Mouse (Mus musculus) bone marrow, adult 2 months (tissue): ENCODE results near the gene Wdr75. TPM values are rescaled to one million over a fixed set of nuclear protein-coding genes. Genes with fewer than 3 reads are reported as not detected.

ENCODE experiments used
- H3K27ac ChIP-seq: fragments of 200-500 bp; 2 replicates; pipeline ENCODE4 v1.5.1; 2012; ENCODE audit warnings: low read depth, mild to moderate bottlenecking, control low read depth, inconsistent platforms, low read length; ENCODE audit not compliant: control insufficient read depth, poor library complexity, insufficient read depth
- H3K4me1 ChIP-seq: fragments of 200-500 bp; 2 replicates; pipeline ENCODE4 v1.6.1; 2011; ENCODE audit warnings: low read length; ENCODE audit not compliant: control insufficient read depth, insufficient read depth
- H3K4me3 ChIP-seq: fragments of 200-500 bp; replicated peaks from 2 replicates; pipeline ENCODE3; 2011; ENCODE audit warnings: mild to moderate bottlenecking, low read depth, low read length, control low read depth; ENCODE audit not compliant: control insufficient read depth
- CTCF ChIP-seq: fragments of 200-500 bp; IDR thresholded peaks from 2 replicates; pipeline ENCODE4 v1.5.1; 2011; ENCODE audit warnings: low read length, control low read depth; ENCODE audit not compliant: control insufficient read depth, insufficient read depth
- POLR2A ChIP-seq: fragments of 200-500 bp; IDR thresholded peaks from 2 replicates; pipeline ENCODE4 v1.6.1; 2011; ENCODE audit warnings: low read depth, mild to moderate bottlenecking, control low read depth, low read length, borderline replicate concordance; ENCODE audit not compliant: control insufficient read depth
- WGBS: fragments of 180-500 bp; shearing (Covaris S2); methylation state at CpG from one replicate; pipeline ENCODE4 v1.1.7; 2018; 5-methylcytosine and 5-hydroxymethylcytosine counted together
- polyA plus RNA-seq: library from polyadenylated mRNA; stranded (reverse); fragments of >200 nt; gene quantifications from 2 replicates; pipeline ENCODE4 v1.2.4, GENCODE M21; 2011; ENCODE audit warnings: low replicate concordance; ENCODE audit not compliant: missing spikeins, insufficient read depth, insufficient read length

The Wdr75 gene
- polyA plus RNA-seq, 1 experiment = 91.3 TPM

- no peak for TF ChIP-seq POLR2A
- no peak for TF ChIP-seq CTCF
- H3K4me3 ChIP-seq = no peak overlapping the region
- H3K4me1 ChIP-seq = no peaks in the 10 kb centered on the region
- no peak overlapping the region for H3K27ac ChIP-seq
- 41% methylated on average over 2 of the region's 2 CpGs for WGBS
Observed at GRCm38 (mm10) chr1:45826148-45826547, 31.2 kb downstream of the Wdr75 start.

- WGBS = 35% methylated on average over 2 of the region's 2 CpGs
- no peak overlapping the region for H3K27ac ChIP-seq
- no peak overlapping the region for H3K4me3 ChIP-seq
- no peaks in the 10 kb centered on the region for H3K4me1 ChIP-seq
- TF ChIP-seq CTCF = no peak
- no peak for TF ChIP-seq POLR2A
Observed at GRCm38 (mm10) chr1:45826796-45827195, 31.8 kb downstream of the Wdr75 start.

DNA sequence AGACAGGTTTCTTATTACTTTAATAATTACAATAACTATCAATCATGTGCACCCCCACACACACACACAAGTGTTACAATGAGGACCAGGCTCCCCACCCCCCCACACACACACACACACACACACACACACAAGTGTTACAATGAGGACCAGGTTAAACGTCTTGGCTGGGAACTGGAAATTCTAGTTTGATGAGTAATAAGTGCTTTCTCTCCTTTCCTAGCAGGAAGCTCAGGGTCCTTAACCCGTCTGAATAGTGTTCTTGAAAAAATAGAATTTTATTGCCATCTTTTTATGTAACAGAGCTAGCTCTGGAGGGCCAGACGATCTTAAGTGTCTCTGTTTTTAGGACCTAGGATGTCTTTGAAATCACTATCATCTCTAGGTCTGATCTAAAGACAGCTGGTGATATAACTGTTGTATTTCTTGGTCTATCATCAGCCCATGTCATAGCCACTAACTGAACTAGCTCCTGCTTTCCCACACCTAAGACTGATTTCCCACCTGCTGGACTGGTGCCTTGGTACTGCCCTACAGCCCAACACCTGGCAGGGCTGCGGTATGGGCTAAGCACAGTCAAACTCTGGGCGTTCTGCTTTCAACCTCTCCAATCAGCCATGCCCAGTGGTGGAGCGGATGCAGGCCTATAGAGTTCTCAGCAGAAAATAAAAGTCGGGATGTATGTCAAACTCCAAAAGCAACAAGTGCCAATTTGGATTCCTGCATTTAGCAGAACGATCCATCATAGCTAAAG lies 35.7 kb downstream of the Wdr75 start:
- WGBS = 77% methylated on average over 8 of the region's 8 CpGs
- H3K4me3 ChIP-seq = no peak overlapping the region
- no peak overlapping the region for H3K27ac ChIP-seq
- no peak for TF ChIP-seq POLR2A
- TF ChIP-seq CTCF = no peak
- H3K4me1 ChIP-seq = no peaks in the 10 kb centered on the region

GRCm38 (mm10) chr1:45835362-45836063 lies 40.5 kb downstream of the Wdr75 start:
- 77% methylated on average over 4 of the region's 4 CpGs for WGBS
- H3K27ac ChIP-seq = no peak overlapping the region
- TF ChIP-seq POLR2A (no peak), CTCF (no peak)
- no peaks in the 10 kb centered on the region for H3K4me1 ChIP-seq
- no peak overlapping the region for H3K4me3 ChIP-seq

GRCm38 (mm10) chr1:45837736-45838135 lies 42.8 kb downstream of the Wdr75 start:
- TF ChIP-seq CTCF (no peak), POLR2A (no peak)
- H3K4me3 ChIP-seq = no peak overlapping the region
- 54% methylated on average over 4 of the region's 4 CpGs for WGBS
- no peaks in the 10 kb centered on the region for H3K4me1 ChIP-seq
- no peak overlapping the region for H3K27ac ChIP-seq

DNA sequence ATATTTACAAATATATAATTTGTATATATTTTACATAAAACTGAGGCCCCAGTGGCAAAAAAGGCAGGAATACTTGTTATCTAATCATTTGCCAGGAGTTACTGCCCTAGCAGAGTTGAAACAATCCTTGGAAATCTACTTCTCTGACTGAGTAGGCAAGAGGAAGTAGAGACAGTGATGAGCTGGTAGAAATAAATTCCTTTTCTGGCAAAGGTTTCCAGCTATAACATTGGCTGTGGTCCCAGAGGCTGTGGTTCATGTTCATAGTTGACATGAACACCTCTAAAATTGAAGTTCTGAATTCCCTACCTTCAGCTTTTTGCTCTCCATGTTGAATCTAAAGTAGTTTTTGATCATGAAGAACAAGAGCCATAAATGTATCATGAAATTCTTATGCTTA lies 43.3 kb downstream of the Wdr75 start:
- Histone ChIP-seq H3K4me1 (no peaks in the 10 kb centered on the region), H3K4me3 (no peak overlapping the region), H3K27ac (no peak overlapping the region)
- TF ChIP-seq POLR2A = no peak
- TF ChIP-seq CTCF = no peak

DNA sequence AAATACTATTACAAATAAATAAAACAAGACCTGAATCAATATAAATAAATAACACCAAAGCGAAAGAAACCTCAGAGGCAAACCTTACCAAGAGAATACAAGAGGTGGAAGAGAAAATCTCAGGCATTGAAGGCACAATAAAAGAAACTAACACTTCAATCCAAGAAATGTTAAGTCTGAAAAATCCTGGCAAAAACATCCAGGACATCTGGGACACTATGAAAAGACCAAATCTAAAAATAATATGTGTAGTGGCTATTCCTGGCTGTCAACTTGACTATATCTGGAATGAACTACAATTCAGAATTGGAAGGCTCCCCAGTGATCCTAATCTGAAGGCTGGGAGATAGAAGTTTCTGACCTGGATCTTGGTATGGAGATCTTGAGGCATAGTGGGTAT lies 50.5 kb downstream of the Wdr75 start:
- 79% methylated on average over 1 of the region's 1 CpGs for WGBS
- H3K27ac ChIP-seq = no peak overlapping the region

GRCm38 (mm10) chr1:45858038-45858437 lies 63.1 kb downstream of the Wdr75 start:
- H3K4me3 ChIP-seq = no peak overlapping the region
- H3K4me1 ChIP-seq = no peaks in the 10 kb centered on the region; the same call in 1 of the 2 replicates
- no peak overlapping the region for H3K27ac ChIP-seq
- 33% methylated on average over 1 of the region's 1 CpGs for WGBS
- TF ChIP-seq CTCF (no peak), POLR2A (no peak)

More for the DNA sequence above, 50.5 kb downstream of the Wdr75 start:
- no peaks in the 10 kb centered on the region for H3K4me1 ChIP-seq
- no peak overlapping the region for H3K4me3 ChIP-seq
- no peak for TF ChIP-seq CTCF
- TF ChIP-seq POLR2A = no peak

GRCm38 (mm10) chr1:45860349-45860748 lies 65.4 kb downstream of the Wdr75 start:
- no peak overlapping the region for H3K27ac ChIP-seq
- no peak for TF ChIP-seq CTCF
- no peak for TF ChIP-seq POLR2A
- no peak overlapping the region for H3K4me3 ChIP-seq
- H3K4me1 ChIP-seq = no peaks in the 10 kb centered on the region; the same call in 1 of the 2 replicates
- WGBS = 29% methylated on average over 5 of the region's 5 CpGs
